Mouse (Mus musculus): ENCODE measurements around the gene Obp2a.
"Not testable (repeated sequence)": the region's sequence is repeated elsewhere in the genome, so short reads cannot be mapped to it uniquely, and the experiment has no call there.

Obp2a gene

DNA sequence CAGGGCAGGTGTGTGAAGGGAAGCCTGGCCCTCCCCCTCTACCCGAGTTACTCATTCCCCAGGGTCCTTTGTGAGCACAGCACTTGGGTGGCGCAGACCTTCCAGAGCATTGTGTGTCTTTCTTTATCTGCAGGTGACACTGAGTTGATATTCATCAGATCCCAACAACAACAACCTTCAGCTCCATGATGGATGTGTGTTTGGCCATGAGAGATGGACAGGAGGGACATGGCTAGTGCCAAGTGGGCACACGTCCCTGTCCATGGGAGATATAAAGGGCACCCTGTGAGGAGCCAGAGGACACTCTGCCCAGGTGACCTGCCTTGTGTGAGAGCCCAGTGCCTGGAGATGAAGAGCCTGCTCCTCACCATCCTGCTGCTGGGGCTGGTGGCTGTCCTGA is at the start of gene Obp2a:
Obp2a (plus strand) TSS at position 301 of the 400 bp plus-strand sequence.
- not testable (repeated sequence) for DNase-seq (ENCODE audit: low spot score)

DNA sequence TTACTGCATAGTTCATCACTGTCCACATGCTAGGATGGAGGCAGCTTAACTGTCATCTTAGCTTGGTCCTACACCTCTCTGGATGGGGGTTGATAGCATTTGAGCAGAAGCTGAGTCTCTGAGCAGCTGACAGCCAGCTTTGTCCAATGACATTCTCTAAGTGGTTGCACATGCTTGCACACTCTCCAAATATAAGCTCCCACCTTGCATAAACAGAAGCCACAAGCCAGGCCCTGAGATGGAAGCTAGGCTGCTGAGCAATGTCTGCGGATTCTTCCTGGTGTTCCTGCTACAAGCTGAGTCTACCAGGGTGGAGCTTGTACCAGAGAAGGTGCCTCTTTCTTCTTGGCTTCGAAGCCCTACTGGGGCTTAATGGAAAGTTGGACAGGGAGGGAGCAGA is 46.9 kb upstream of the Obp2a start, which contains the start of gene Lcn8:
Lcn8 (plus strand) TSS at position 219 of the 400 bp plus-strand sequence.
- no peak for DNase-seq (ENCODE audit: low spot score)

DNA sequence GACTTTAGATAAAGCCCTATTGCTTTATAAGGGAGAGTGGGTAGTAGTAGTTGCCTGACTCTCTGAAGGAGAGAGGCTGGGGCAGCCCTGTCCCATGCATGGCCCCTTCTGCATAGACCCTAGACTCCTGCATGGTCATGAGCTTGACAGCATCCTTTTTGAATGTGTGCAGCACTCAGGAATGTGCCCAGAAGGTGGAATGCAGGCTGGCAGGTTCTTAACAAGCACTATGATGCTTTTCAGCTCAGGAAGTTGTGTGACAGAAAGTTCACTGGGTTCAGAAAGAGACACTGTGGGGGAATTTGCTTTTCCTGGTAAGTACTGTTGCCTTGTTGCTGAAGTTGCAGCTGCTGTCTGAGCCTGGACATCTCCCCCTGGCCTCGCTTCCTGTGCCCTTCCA is 45.3 kb upstream of the Obp2a start:
- DNase-seq (ENCODE audit: low spot score): no peak

DNA sequence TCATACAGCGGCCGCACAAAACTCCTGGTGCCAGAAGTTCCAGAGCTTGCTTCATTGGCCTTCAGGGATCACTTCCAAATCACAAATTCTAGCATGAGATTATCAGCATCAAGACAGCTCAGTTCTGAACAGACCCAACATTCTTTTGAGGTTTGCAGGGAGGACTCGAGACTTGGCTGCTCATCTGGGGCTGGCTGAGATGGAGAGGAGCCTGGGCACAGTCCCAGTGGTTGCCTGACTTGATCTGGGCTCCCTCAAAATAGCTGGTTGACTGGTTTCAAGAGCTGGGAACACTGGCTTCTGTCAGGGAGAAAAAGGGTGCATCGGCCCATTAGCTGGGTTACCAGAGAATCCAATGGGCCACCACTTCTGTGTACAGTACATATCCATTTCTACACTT is 43.2 kb upstream of the Obp2a start:
- no peak for DNase-seq (ENCODE audit: low spot score)

DNA sequence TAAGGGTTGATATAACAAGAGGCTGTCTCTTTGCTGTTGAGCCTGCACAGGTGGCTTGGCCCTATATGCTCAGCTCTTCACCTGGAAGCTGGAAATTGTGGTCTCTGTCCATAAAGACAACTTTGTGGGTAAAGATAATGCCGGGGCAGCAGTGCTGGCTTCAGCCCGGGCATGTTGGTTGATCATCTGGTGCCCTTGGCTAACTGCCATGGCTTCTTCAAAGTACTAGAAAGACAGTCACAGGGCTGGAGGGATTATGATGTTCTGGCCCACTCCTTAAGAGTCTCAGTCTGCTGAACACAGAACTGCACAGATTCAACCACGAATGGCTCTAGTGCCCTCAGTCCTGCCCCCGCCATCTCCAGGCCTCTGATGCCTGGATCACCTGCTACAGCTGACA is 42.6 kb upstream of the Obp2a start:
- DNase-seq (ENCODE audit: low spot score): no peak

DNA sequence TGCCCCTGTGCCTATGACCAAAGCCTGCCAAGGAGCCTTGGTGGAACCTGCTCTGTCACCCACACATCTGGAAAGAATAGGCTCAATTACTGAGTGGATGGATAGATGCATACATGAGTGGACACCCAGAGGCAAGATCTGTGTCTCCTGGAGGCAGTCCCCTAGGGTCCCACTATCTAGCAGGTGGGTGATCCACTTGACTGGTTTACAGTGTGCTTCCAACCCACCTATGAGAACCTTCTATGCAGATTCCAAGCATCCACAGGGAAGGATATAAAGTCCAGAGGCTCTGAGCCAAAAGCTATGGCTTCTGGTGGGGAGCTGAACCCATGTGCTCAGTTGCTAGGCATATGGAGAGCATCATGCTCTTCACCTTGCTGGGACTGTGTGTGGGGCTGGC is 42.2 kb upstream of the Obp2a start, which contains the start of gene Lcn5:
Lcn5 (plus strand) TSS at position 301 of the 400 bp plus-strand sequence.
- DNase-seq (ENCODE audit: low spot score): no peak

DNA sequence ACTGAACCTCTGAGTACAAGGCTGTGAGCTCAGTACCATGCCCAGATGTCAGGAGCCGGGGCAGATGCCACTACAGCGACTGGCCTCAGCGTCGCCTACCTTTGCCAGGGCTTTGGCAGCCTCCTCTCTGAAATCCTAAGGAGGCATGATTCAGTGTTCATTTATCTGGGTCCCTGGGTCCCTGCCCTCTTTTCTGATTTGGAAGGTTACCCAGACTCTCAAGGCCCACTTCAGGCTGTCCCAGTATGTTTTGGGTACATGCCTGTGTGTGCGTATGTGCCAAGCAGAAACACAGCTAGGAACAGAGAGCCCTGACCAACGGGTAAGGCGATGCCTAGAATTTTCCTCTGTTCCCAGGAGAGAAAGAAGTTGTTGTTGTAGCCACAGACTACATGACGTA is 39.6 kb upstream of the Obp2a start:
- DNase-seq (ENCODE audit: low spot score): no peak

DNA sequence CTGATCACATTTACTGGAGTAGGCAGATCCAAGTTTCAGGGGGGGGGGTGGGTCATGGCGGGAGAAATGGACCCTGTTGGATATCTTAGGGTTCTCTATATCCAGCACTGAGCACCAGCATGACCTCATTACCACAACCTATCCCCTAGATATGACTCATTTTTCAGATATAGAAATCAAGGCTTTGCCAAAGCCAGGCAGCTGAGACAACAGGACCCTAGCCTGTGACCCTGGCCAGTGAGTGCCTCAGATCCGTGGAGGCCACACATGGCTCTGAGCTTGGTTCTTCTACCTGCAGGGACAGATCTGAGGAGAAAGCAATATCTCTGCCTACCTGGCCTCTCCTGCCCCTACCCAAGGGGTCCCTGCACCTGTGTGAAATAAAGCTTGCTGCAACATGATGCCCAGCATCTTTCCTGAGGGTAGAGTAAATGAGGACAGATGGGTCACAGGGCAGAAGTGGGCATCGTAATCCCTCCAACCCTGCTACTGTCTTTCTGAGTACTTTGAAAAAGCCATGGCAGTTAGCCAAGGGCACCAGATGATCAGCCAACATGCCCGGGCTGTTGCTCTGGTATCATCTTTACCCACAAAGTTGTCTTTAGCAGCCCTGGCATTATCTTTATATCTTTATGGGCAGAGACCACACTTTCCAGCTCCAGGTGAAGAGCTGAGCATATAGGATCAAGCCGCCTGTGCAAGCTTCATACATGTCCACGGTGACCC is 38.4 kb upstream of the Obp2a start:
- DNase-seq (ENCODE audit: low spot score): no peak

DNA sequence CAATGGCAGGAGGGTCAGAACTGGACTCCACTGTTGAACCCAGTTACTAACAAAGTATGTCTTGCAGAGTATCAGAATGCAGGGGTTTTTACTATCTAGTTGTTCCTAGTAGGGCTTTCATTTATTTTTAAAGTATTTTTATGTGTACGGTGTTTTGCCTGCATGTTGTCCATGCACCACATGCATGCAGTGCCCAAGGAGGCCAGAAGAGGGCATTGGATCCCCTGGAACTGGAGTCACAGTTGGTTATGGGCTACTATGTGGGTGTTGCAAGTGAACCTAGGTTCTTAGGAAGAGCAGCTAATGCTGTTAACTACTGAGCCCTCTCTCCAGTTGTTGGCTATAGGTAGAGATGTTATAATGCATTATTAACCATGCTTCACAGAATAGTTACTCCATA is 36.3 kb upstream of the Obp2a start:
- DNase-seq (ENCODE audit: low spot score): no peak

DNA sequence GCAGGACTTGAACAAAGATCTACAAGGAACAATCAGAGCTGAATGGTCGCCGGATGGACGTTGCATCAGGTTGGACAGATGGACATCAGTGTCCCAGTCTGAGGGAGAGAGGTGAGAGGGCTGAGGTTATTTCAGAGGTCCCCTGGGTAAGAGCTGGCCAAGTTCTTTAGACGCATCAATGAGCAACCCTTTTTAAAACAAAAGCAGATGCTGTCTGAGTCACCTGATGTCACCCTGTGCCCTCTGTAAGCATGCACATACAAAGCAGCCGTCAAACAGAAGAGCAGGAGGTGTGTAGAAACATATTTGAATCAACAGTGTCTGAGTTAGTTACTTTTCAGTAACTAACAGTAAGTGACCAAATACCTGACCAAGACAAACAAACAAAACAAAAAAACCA is 35.7 kb upstream of the Obp2a start:
- DNase-seq (ENCODE audit: low spot score): no peak

DNA sequence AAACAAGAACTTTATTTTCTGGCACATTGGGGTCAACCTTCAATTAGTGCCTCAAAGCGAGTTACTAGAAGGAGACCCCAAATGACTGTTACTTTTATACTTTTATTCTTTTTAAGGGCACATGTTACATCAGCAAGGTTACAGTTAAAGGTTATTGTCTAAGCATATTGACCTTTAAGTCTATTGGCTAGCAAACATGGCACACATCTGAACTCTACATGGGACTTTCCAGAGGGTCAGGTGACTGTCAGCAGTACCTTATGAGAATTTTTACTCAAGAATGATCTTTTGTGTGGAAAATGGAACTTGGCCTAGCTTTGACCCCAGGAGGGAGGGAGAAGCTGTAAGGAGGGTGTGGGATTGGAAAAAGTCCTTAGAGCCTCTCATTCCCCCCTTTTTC is 33.3 kb upstream of the Obp2a start:
- DNase-seq (ENCODE audit: low spot score): no peak

DNA sequence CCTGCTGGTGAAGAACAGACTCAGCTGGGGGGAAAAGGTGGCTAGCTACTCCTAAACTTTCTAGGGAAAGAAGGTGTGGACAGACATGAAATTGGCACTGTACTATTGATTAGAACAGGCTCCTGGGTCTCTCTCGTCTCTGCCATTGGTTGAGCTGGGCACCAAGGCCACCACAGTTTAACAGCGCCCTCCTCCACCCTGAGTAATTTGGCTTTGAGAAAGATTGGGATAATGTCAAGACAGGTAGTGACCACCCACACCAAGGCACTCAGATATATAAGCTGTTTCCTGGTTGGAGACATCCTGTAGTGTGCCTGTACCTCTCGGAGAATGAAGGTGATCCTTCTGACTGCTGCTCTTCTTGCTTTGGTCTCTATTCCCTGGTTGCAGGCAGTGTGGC is 23.4 kb upstream of the Obp2a start, which contains the start of gene Lcn6:
Lcn6 (plus strand) TSS at position 301 of the 400 bp plus-strand sequence.
- no peak for DNase-seq (ENCODE audit: low spot score)

DNA sequence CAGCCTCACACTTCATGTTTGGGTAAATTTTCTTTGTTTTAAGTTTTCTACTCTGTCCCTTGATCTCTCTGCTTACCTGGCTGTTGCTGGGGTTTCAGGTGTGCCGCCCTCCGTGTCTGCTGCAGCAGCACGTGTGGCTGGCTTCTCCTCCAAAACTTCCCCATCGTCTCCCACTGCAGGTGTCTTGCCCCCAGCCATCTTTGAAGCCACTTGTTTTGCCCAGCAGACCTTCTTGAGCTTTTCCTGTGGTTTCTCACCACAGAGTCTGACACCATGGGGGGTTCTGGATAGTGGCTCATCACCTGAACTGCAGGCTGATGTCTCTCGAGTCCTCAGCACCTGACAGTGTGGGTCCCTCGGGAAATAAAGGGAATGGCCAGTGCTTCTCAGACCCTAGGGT is 20.3 kb upstream of the Obp2a start:
- no peak for DNase-seq (ENCODE audit: low spot score)

DNA sequence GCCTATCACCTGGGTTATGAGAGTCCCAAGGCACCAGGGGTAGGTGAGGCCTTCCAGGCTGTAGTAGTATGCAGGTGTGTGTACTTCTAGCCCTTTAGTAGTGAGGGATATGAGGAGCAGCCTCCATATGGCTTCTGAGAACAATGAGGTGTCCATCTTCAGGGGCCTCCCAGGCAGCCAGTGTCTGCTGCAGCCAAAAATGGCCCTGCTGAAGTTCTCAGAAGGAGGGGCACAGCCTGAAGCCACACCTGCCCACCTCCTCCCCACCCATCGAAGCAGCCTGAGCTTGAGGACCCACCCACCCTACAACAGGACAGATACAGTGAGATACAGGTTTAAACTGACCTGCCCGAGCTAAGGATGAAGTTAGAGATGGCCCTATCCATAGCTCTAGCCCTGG is 17.4 kb upstream of the Obp2a start, which contains the start of gene Lcn10:
Lcn10 (plus strand) TSS at position 301 of the 400 bp plus-strand sequence.
- no peak for DNase-seq (ENCODE audit: low spot score)

DNA sequence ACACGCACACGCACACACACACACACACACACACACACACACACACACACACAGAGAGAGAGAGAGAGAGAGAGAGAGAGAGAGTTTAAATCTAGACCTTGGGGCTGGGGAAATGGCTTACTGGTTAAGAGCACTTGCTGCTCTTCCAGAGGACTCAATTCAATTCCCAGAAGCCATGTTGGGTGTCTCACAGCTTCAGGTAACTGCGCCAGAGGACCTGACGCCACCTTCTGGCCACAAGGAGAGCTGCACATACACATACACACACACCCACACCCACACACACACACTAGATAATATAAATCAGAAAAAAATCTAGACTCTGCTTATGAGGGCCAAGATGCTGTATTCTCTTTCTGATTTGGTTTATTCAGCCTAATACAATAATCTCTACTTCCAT is 12.9 kb upstream of the Obp2a start:
- no peak for DNase-seq (ENCODE audit: low spot score)

DNA sequence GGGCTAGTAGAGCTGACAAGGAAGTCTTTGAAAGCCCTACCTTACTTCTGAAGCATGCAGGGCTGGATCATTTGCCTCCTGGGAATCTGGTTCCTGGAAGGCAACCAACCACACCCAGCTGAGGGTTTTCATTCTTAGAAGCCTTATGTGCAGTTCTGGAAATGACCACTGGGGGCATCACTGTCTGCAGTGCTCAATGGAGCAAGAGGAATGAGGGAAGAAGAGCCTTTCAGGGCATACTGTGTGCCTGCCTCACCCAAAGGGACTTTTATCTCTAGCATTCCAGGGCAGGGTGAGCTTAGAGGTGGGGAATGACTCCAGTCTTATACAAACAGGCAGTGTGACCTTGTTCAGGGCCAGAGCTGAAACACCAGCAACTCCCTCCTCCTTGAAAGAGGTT is 5.2 kb upstream of the Obp2a start:
- DNase-seq (ENCODE audit: low spot score): peak; percentile 14

DNA sequence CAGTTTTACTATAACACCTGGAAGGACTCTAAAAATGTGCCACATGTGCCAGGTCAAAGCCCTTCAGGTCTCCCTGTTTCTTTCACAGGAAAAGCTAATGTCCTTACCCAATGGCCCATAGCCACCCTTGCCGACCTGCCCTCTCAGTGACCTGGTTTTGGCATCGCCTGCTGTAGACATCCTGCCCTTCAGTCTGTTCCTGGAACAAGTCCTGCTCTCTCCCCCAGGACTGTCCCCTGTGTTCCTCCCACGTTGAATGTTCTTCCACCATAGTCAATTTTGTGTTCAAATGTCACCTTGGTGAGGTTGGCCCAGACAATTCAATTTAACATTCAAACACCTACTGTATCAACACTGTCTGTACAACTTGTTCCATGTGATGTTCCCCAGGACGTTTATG is 2.9 kb upstream of the Obp2a start:
- no peak for DNase-seq (ENCODE audit: low spot score)

DNA sequence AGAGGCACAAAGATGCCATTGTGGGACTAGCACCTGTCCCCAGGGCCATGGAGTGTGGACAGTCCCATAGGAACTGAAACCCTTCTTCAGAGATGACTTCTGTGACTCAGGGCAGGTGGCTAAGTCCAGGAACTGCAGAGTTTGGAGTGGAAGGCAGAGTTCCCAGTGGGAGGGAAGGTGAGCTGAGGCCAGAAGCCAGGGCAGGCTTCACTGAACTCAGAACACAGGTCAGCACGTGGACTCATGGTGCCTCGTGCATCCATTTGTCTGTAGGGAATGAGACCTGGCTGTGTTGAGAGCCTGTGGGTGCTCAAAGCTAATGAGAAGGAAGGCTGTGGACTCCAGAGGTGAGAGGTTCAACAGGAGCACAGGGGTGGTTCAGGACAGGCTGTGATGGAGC is 1.1 kb upstream of the Obp2a start:
- DNase-seq (ENCODE audit: low spot score): no peak

DNA sequence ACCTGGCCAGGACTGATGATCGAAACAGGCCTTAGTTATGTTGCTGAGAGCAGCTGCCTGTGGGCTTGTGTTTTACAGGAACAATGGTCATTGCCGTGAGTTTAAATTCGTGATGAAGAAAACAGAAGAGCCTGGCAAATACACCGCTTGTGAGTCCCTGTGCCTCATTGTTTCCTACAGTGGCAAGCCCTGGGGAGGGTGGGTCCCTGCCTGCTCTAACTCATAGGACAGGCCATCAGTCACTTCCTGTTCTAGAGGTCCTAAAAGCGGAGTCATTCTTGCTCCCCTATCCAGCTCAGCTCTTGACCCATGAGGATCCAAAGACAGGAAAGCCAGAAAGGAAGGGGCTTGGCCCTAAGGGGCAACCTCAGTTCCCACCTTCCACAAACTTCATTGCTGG is 1.2 kb downstream of the Obp2a start:
- DNase-seq (ENCODE audit: low spot score): no peak

DNA sequence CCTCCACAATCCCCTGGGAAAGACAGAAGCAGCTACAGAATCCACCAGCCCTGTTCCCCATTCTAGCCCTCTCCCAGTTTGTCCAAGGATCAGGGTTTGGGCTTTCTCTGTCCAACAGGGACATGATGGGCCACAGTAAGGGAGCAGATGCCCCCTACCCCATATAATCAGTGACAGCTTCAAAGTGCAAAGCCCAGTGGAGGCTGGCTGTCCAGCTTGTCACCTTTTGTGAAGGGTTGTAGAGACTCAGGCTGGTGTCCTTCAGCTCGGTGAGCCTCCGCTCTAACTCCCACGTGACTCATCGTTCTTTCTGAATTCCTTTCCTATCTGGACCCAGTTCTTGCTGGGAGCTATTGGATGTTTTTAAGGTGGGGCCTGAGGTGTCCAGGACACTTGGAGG is 3.9 kb downstream of the Obp2a start:
- DNase-seq (ENCODE audit: low spot score): no peak

DNA sequence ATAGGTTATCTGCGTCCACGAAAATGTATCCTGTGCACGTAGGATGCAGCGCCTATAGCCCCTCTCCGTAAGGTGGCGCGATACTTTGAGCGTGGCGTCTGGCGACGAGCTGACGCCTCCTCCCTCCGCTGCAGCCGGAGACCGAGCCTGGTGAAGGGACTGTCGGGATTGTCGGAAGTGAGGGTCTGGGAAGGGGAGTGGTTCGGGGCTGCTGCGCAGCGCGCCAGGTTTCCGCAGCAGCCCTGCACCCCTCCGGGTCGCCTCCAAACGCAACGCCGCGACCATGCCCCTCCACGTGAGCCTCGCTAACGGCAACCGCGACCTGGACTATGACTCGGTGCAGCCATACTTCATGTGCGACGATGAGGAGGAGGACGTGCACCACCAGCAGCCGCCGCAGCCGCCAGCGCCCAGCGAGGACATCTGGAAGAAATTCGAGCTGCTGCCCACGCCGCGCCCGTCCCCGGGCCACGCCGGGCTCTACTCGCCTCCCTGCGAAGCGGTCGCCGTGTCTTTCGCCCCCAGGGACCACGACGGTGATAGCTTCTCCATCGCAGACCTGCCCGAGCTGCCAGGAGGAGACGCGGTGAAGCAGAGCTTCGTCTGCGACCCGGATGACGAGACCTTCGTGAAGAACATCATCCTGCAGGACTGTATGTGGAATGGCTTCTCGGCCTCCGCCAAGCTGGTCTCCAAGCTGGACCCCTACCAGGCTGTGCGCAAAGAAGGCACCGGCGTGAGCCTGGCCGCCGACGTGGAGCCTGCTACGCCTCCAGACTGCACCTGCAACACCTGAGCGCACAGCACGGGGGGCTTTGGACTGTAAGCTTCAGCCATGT is 7.0 kb downstream of the Obp2a start, which contains the start of gene Bmyc:
Bmyc (plus strand) TSS at position 97 of the 839 bp plus-strand sequence.
- peak; percentile 80 for DNase-seq (ENCODE audit: low spot score)

DNA sequence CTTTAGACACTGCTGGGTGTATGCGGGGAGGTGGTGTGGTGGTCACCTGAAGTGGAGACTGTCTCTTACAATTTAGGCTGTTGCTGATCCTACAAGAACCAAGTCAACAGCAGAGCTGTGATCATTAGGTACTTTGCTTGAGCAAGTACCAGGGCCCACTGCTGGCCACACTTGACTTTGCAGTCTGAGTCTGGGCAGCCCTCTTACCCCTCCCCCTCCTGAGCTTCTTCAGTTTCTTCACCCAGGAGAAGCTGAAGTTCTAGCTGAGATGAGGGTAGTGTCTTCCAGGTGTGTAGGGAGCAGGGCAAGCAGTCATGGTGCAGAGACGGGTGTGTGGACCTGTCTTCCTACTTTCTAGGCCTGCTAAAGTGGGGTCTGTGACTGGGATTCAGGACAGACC is 8.3 kb downstream of the Obp2a start:
- DNase-seq (ENCODE audit: low spot score): peak; percentile 26

DNA sequence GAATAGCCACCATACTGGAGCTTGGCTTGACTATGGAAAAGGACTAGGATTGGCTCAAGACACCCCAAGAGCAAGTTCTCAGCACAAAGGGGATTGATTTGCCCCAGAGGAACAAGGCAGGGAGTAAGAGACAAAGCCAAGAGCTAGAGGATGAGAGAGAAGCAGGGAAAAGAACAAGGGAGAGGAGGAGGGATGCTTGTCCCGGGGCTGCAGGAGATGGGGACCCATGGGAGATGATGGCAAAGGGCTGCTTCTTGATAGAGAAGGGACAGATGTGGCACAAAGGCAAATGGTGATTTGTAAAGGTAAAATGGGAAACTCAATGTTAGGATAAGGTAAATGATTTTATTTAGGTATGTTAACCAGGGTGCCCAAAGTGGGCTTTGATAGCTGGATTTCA is 9.2 kb downstream of the Obp2a start:
- not testable (repeated sequence) for DNase-seq (ENCODE audit: low spot score)

All from left cerebral cortex, adult 11 months (tissue).